Mouse (Mus musculus): Measurements from ENCODE around the gene Runx2.

- TF ChIP-seq CTCF (IDR thresholded peaks at IDR 0.05; ENCODE audit: extremely low read depth, insufficient read depth, low read length) (no peak), POLR2A (IDR thresholded peaks at IDR 0.05; ENCODE audit: extremely low read depth, insufficient read depth, low read length) (no peak)
Measured at GRCm38 (mm10) chr17:44807031-44807430, 7.6 kb downstream of the Runx2 start.
